In genomic region chr1:51915576-51916156, GRCm38 (mm10) we compare ENCODE assay signal across 8 mouse cellular contexts. TPM values are rescaled to one million over a fixed set of nuclear protein-coding genes. Genes with fewer than 3 reads are reported as not detected.
DNase-seq lines count a peak whose midpoint lies in the region; ATAC-seq and TF ChIP-seq lines count a peak whose summit lies in the region.

Gene Myo1b, minus strand, starts transcription at chr1:51916071.

- H3K27ac ChIP-seq in embryonic fibroblast, embryonic 13.5 days (ENCODE audit: insufficient read depth, low read length): peak within 1 kb of the TSS; percentile 39
- peak within 1 kb of the TSS; percentile 84 for H3K27ac ChIP-seq in heart, embryonic 16.5 days (ENCODE audit: low read length)
- H3K27ac ChIP-seq in lung, embryonic 14.5 days (ENCODE audit: low read depth): peak within 1 kb of the TSS; percentile 96

- WGBS in heart, embryonic 16.5 days: under 1% methylated on average over 76 of the region's 79 CpGs
- WGBS in lung, embryonic 14.5 days: under 1% methylated on average over 78 of the region's 79 CpGs

- ATAC-seq in heart, embryonic 16.5 days (replicated peaks; ENCODE audit: extremely low read depth, insufficient read depth, low FRiP score): peak; percentile 88
- peak; percentile 84 for ATAC-seq in lung, embryonic 14.5 days (ENCODE audit: insufficient read depth)

- peaks cover 7% of the 10 kb centered on the region for H3K79me2 ChIP-seq in C2C12 (ENCODE audit: control insufficient read depth, insufficient read depth)

- H3K9me3 ChIP-seq in heart, embryonic 16.5 days (replicated peaks; ENCODE audit: control insufficient read depth, low read length): no peaks in the 10 kb centered on the region
- no peaks in the 10 kb centered on the region for H3K9me3 ChIP-seq in lung, embryonic 14.5 days (ENCODE audit: low read depth, low read length)

- H3K27me3 ChIP-seq in C2C12 (ENCODE audit: control insufficient read depth, insufficient read depth, insufficient read length): no peaks in the 10 kb centered on the region
- no peaks in the 10 kb centered on the region for H3K27me3 ChIP-seq in heart, embryonic 16.5 days (ENCODE audit: control insufficient read depth, insufficient read depth, low read length)
- H3K27me3 ChIP-seq in lung, embryonic 14.5 days (ENCODE audit: insufficient read depth, low read length): no peaks in the 10 kb centered on the region

- no peaks in the 10 kb centered on the region for H3K36me3 ChIP-seq in C2C12 (ENCODE audit: control insufficient read depth, insufficient read depth)
- H3K36me3 ChIP-seq in heart, embryonic 16.5 days (ENCODE audit: control insufficient read depth, insufficient read depth): no peaks in the 10 kb centered on the region
- peaks cover 1% of the 10 kb centered on the region; the same call in 1 of the 2 replicates for H3K36me3 ChIP-seq in lung, embryonic 14.5 days (ENCODE audit: insufficient read depth)

- H3K4me3 ChIP-seq in C2C12 (ENCODE audit: insufficient read depth, poor library complexity, severe bottlenecking): peak within 1 kb of the TSS; percentile 43
- peak within 1 kb of the TSS; percentile 78 for H3K4me3 ChIP-seq in embryonic fibroblast, embryonic 13.5 days (ENCODE audit: insufficient read depth, low read length)
- peak within 1 kb of the TSS; percentile 88 for H3K4me3 ChIP-seq in heart, embryonic 16.5 days (ENCODE audit: low read length)
- H3K4me3 ChIP-seq in lung, embryonic 14.5 days (ENCODE audit: low read depth, low read length): peak within 1 kb of the TSS; percentile 88

- peak; percentile 86 to 94 for DNase-seq in adrenal gland, adult (ENCODE audit: inconsistent age in 2 of 2, low spot score in 1 of 2)
- DNase-seq in kidney, postnatal 14 days: peak; percentile 87
- DNase-seq in lung, embryonic 14.5 days: peak; percentile 87
- DNase-seq in ovary, adult 18-20 months (ENCODE audit: low spot score): peak; percentile 69
- DNase-seq in thymus, postnatal 4 days: peak; percentile 64

- TF ChIP-seq POLR2A in embryonic fibroblast, embryonic 13.5 days (IDR thresholded peaks at IDR 0.05; ENCODE audit: low read depth, low read length): peak; percentile 86

- TF ChIP-seq CTCF in C2C12 (IDR thresholded peaks at IDR 0.05; ENCODE audit: control insufficient read depth, insufficient read depth, insufficient read length): peak; percentile 91
- peak; percentile 53 for TF ChIP-seq CTCF in embryonic fibroblast, embryonic 13.5 days (IDR thresholded peaks at IDR 0.05; ENCODE audit: borderline replicate concordance, insufficient read depth, low read length)
- peak; percentile 55 for TF ChIP-seq CTCF in lung, embryonic 14.5 days (IDR thresholded peaks at IDR 0.05; ENCODE audit: low read depth)

- H3K9ac ChIP-seq in heart, embryonic 16.5 days (ENCODE audit: low read length): peak within 1 kb of the TSS; percentile 90
- H3K9ac ChIP-seq in lung, embryonic 14.5 days: peak within 1 kb of the TSS; percentile 96

- H3ac ChIP-seq in C2C12 (ENCODE audit: control insufficient read depth, insufficient read length, low read depth): peak within 1 kb of the TSS; percentile 78

- H3K4me2 ChIP-seq in heart, embryonic 16.5 days (ENCODE audit: low read depth, low read length): peak within 1 kb of the TSS; percentile 92
- H3K4me2 ChIP-seq in lung, embryonic 14.5 days: peak within 1 kb of the TSS; percentile 64

- H3K4me1 ChIP-seq in embryonic fibroblast, embryonic 13.5 days (ENCODE audit: control insufficient read depth, insufficient read depth, low read length): peaks cover 9% of the 10 kb centered on the region
- H3K4me1 ChIP-seq in heart, embryonic 16.5 days (ENCODE audit: control insufficient read depth, insufficient read depth, low read length): peaks cover 10% of the 10 kb centered on the region
- H3K4me1 ChIP-seq in lung, embryonic 14.5 days (ENCODE audit: insufficient read depth): peaks cover 22% of the 10 kb centered on the region

- peaks cover 2% of the 10 kb centered on the region for H3K79me3 ChIP-seq in C2C12 (ENCODE audit: low read depth)

TF ChIP-seq in C2C12, 6 proteins besides CTCF, POLR2A, EP300 and RAD21:
- TF ChIP-seq MYOG (IDR thresholded peaks at IDR 0.05; ENCODE audit: control insufficient read depth, extremely low read depth, insufficient read length): no peak
- TF ChIP-seq USF1 (IDR thresholded peaks at IDR 0.05; ENCODE audit: low read depth): no peak
- no peak for TF ChIP-seq CEBPB (IDR thresholded peaks at IDR 0.05; ENCODE audit: low read depth)
- TF ChIP-seq MAX (IDR thresholded peaks at IDR 0.05): peak; percentile 31

RNA-seq across cellular contexts. Expression of gene Myo1b, which starts in this region (rescaled TPM):
- 2.9 TPM for polyA plus RNA-seq in C2C12 (2012; fragmentation: generic; extraction: Trizol)
- polyA plus RNA-seq in embryonic fibroblast, embryonic 13.5 days (2011; ENCODE audit: insufficient read length, low read depth, missing spikeins): 47.7 and 66.5 TPM in 2 replicates
- polyA plus RNA-seq in heart, embryonic 16.5 days (2015; fragmentation: Nextera tagmentation; extraction: Ambion mirVana): 26.6 and 35.2 TPM in 2 replicates
- 117 and 118 TPM in 2 replicates for polyA plus RNA-seq in lung, embryonic 14.5 days (2014; fragmentation: Nextera tagmentation; extraction: Ambion mirVana)

Comparison
In these comparisons a context has a peak if more than half of its experiments do, and no peak if none do; other contexts are left out.
1. Peak in every context shown above with its lines: DNase-seq, ATAC-seq, H3K4me3 ChIP-seq and H3K27ac ChIP-seq.
2. H3K27ac ChIP-seq: peak in every context shown above with its lines; median percentile 96 in lung, embryonic 14.5 days; 84 in heart, embryonic 16.5 days; 39 in embryonic fibroblast, embryonic 13.5 days.